Mouse (Mus musculus): Measurements from ENCODE around the gene Bik. TPM values are rescaled to one million over a fixed set of nuclear protein-coding genes. Genes with fewer than 3 reads are reported as not detected.
"Not testable (repeated sequence)": the region's sequence is repeated elsewhere in the genome, so short reads cannot be mapped to it uniquely, and the experiment has no call there.

Gene Bik
- polyA plus RNA-seq (2012; rRNA removed): 0.30 and 0.59 TPM in 2 replicates

DNA sequence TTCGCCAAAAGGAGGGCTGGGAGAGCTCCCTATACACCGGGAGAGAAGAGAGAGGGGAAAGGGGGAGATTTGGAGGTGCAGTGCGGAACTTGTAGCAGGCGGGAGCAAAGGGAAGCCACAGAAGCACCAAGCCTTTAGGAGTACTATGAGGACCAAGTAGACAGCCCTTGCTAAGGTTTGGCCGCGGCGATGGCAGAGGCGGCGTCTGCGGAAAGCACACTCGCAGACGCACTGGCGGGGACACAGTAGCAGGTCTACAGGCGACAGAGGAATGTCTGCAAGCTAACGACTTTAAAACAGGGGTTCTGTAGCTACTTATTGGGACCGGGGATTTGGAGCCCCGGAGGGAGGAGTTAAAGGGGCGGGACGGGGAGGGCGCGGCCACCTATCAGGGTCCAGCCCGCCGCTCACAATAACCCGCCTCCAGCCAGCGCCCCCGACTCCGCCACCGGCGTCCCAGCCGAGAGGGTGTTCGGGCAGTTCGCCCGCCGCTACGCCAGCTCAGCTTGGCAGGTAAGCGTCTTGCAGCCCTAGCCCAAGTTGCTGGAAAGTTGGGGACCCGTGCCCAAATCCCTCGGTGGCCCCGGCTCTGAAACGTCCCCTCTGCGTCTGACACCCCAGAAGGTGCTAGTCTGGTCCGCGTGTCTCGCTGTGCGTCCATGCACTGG lies at the start of gene Bik:
Gene Bik, plus strand, starts transcription at position 439 of the 668 bp plus-strand sequence.
- no peak for DNase-seq (ENCODE audit: extremely low spot score in 1 of 2, low spot score in 1 of 2)

DNA sequence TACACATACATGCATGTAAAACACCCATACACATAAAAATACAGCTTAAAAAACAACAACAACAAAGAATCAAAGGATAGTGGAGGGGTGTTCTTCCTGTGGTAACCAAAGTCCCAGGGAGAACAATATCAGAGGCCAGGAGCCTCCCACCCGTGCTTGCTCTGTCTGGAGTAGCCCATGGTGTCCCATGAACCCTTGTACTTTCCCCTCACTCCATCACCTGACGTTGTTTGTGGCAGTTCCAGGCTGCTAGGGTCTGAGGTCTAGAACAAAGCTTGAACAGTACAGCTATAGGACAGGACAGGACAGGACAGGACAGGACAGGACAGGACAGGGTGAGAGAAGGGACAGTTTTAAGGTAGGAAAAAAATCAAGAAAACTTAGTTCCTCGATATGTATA lies 48.6 kb upstream of the Bik start:
- DNase-seq (ENCODE audit: extremely low spot score in 1 of 2, low spot score in 1 of 2): no peak

DNA sequence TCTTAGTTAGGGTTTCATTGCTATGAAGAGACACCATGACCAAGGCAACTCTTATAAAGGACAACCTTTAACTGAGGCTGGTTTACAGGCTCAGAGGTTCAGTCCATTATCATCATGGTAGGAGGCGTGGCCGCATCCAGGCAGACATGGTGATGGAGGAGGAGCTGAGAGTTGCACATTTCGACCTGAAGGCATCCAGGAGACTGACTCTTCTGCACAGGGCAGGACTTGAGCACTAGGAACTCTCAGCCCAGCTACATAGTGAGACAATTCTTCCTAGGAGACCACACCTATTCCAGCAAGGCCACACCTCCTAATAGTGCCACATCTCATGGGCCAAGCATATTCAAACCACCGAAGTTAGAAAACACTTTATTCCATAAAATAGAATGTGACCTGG lies 46.8 kb upstream of the Bik start:
- DNase-seq (ENCODE audit: extremely low spot score in 1 of 2, low spot score in 1 of 2): no peak

DNA sequence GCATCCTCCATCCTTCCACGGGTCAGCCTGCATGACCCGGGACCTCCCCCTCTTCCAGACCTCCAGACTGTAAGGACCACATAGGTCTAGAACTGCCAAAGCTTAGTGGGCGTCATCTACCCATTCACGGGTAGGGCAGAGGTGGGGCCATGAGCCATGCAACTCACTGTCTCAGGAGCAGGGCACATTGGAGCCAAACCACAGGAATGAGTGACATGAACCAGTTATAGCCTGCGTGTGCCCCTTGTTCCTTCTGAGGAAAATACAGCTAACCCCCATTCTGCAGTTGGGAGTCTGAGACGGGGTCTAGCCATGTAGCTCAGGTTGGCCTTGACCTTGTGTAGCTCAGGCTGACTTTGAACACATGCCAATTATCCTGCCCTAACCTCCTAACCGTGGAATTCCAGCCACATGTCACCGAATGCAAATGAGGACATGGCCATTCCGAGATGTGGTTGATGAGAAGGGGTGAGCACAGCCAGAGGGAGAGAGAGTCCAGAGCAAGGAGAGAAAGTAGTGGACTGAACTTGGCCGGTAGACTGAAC lies 45.4 kb upstream of the Bik start:
- DNase-seq (ENCODE audit: extremely low spot score in 1 of 2, low spot score in 1 of 2): no peak

DNA sequence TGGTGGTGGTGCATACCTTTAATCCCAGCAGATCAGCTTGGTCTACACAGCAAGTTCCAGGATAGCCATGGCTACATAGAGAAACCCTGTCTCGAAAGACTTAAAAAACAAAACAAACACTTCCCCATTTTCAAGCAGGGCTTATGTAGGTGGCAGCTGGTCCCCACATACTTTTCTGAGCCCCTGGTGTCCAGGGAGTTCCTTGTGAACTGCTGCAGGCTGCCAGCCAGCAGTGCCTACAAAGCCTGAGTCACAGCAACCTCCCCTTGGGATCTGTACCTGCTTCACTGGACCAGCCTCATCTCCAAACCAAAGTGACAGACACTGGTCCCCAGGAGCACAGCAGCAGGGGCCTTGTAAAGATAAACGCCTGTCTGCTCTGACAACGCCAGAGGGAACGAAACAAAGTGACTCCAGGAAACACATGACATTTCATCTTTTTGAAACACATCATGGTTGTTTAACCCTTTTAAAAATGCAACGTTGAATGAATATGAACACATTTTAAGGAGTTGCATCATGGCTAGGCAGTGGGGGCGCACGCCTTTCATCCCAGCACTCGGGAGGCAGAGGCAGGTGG lies 43.9 kb upstream of the Bik start:
- DNase-seq (ENCODE audit: extremely low spot score in 1 of 2, low spot score in 1 of 2): no peak

DNA sequence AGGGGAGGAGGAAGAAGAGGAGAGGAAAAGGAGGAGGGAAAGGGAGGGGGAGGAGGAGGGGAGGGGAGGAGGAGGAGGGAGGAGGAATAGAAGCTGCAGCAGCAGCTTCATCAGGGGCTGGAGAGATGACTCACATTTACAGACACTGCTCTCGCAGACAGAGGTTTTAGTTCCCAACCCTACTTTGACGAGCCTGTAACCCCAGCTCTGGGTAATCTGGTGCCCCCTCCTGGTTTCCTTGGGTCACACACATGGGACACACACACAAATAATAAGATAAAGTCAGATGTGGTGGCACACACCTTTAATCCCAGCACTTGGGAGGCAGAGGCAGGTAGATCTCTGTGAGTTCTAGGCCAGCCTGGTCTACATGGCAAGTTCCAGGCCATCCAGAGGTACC lies 43.2 kb upstream of the Bik start:
- DNase-seq (ENCODE audit: extremely low spot score in 1 of 2, low spot score in 1 of 2): peak in 1 of 2 experiments; percentile 28

DNA sequence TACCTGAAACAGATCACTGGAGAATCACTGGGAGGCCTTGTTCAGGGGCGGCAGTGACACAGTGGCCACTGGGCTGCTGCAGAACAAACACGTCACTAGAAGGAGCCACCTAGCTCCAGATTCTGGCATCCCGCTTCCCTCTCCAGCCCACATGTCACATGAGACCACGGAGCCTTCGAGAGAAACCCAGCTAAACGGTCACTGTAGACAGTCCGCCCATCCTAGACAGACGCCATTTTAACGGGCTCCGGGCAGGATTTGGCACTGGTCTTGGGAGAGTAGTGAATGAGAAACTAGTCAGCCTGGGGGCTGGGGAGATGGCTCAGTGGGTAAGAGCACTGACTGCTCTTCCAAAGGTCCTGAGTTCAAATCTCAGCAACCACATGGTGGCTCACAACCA lies 42.4 kb upstream of the Bik start:
- DNase-seq (ENCODE audit: extremely low spot score in 1 of 2, low spot score in 1 of 2): no peak

DNA sequence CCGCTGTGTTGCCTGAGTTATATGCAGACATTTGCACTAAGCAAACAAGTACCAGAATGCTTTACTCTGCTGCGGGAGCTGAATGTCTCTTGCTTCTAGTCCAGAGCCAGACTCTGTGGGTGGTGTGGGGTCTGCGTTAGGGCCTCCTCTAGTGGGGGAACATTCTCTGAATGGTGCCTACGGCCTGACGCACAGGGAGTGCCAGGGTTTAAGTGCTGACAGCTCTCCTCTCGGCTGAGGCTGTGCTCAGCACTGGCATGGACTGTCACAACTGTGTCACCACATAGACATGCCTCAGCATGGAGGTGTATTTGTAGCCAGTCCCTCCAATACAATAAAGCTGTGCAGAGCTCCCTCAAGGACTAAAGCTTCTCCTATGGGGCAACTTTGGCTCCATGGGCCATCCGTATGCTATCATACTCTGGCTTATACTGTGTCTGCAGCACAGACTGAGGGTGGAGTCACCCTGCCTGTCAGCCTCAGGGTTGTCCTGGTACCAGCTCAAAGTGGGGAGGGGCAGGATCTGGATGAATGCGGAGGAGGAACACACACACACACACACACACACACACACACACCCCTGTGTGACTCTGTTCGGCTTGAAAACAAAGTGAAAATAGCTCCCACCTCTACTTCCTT lies 39.1 kb upstream of the Bik start:
- DNase-seq (ENCODE audit: extremely low spot score in 1 of 2, low spot score in 1 of 2): peak in 1 of 2 experiments; percentile 24

DNA sequence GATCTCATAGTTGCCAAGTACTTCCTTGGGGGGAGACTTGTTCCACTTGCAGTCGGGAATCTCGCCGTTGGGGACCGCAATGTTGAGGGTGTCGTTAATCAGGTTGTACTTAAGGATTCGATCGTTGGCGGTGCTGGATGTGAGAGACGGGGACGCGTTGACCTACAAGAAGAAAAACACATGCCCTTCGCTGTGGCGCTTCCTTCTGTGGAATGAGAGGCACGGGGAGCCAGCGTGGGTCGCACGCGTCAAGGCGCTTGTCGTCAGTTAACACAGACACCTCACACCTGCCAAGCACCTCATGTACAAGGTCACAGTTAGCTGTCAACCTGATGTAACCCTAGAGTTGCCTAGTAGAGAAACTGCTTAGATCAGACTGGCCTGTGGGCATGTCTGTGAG lies 37.2 kb upstream of the Bik start:
- DNase-seq (ENCODE audit: extremely low spot score in 1 of 2, low spot score in 1 of 2): no peak

DNA sequence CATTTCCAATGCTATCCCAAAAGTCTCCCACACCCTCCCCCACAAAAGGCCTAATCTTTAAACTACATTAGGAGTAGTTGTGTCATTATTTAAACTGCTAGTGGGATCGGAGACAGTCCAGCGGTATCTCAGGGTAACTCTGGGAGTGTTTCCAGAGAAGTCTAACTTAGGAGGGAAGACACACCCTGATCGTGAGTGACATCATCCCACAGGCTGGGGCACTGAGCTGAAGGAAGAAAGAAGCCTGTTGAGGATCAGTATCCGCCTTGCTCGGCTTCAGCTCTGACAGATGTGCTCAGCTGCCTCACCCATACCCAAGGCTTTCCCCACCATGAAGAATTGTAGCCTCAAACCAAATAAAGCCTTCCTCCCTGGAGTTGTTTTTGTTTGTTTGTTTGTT lies 34.8 kb upstream of the Bik start:
- no peak for DNase-seq (ENCODE audit: extremely low spot score in 1 of 2, low spot score in 1 of 2)

DNA sequence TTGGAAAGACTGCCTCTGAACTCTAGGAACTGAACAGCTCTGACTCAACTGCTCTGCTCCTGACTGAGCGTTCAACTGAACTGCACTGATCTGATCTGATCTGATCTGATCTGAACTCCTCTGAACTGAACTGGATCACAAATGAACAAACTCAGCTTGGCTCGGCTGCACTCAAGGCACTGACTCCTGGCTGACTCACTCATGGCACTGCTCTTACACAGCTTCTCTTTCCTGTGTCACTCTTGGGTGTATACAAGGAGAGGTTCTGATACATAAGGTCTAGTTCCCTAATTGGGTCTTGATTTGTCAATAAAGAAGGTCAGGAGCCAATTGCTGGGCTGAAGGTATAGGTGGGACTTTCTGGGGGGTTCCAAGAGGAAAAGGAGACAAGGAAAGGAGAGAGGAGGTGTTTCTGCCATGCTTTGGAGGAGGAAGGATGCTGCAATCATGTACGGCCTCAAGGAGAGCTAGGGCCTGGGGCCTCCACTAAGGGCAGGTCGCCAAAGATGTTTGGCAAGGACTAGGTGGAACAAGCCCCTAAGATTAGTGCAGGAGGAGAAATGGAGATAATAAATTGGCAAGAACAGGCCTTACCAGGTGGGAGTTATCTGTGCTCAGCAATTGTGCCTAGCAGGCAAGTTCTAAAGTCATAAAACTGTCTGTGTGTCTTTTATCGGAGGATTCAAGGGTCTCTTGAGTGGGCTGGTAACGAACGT lies 32.6 kb upstream of the Bik start:
- DNase-seq (ENCODE audit: extremely low spot score in 1 of 2, low spot score in 1 of 2): no peak

DNA sequence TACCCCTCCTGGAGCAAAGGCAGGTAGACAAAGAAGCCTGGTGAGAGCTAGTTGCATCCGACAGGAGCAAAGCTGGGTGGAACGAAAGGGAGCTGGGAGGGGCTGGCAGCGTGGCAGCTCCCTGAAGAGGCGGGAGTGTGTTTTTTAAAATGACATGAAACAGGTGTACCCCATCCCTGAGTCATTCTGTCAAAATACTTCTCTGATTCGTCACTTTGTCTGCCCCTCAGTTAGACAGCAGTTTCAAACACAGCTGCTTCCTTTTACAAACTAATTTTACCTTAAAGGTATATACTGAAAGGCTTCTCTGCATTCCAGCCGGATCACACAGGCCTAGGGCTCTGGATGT lies 32.1 kb upstream of the Bik start:
- DNase-seq (ENCODE audit: extremely low spot score in 1 of 2, low spot score in 1 of 2): no peak

DNA sequence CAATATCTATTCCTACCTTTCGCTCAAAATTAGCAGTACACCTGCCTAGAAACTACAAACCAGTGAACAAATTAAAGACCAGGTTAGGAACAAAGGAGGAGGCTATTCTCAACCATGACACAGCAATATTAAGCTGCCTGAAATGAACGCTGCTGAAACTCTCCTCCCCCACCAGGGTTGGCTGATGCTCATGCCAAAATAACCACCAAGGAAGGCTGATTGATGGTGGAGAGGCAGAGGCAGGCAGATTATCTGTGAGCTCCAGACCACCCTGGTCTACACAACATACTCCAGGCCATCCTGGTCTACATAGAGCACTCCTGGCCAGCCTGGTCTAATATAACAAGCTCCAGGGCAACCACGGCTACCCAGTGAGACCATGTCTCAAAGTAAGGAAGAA lies 31.5 kb upstream of the Bik start:
- no peak for DNase-seq (ENCODE audit: extremely low spot score in 1 of 2, low spot score in 1 of 2)

DNA sequence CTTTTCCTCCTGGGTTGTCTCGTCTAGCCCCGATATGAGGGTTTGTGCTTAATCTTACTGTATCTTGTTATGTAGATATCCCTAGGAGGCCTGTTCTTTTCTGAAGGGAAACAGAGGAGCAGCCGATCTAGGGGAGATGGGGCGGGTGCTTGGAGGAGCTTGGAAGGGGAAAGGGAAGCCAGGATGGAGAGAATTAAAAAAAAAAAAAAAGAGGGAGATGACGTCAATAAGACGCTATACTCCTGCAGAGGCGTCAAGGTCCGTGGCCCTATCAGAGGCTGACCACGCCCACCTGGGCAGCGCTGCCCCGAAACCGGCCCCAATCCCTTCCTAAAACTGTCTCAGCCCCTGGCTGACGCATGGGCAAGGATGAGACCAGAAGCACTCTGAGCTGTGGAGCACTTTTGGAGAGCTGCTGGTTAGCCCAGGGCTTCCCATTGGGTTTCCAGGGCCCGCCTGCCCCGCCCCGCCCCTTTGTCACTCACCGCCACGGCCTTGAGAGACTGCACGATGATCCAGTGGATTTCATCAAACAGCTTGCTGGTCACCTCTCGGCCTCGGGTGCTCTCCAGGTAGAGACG lies 30.8 kb upstream of the Bik start:
- DNase-seq (ENCODE audit: extremely low spot score in 1 of 2, low spot score in 1 of 2): no peak

DNA sequence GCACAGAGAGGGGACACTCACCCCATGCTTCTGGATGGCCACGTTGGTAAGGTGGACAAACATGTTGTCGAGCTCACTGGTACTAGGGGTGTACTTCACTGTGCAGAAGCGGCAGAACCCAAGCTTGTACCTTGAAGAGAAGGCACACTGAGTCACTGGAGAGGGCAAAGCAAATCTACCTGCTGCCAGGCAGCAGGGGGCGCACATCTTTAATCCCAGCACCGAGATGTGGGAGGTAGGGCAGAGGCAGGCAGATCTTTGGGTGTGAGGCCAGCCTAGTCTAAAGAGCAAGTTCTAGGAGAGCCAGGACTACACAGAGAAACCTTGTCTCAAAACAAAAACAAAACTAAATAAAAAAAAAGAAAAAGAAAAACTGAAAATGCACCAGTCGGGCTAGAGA lies 29.4 kb upstream of the Bik start:
- DNase-seq (ENCODE audit: extremely low spot score in 1 of 2, low spot score in 1 of 2): no peak

DNA sequence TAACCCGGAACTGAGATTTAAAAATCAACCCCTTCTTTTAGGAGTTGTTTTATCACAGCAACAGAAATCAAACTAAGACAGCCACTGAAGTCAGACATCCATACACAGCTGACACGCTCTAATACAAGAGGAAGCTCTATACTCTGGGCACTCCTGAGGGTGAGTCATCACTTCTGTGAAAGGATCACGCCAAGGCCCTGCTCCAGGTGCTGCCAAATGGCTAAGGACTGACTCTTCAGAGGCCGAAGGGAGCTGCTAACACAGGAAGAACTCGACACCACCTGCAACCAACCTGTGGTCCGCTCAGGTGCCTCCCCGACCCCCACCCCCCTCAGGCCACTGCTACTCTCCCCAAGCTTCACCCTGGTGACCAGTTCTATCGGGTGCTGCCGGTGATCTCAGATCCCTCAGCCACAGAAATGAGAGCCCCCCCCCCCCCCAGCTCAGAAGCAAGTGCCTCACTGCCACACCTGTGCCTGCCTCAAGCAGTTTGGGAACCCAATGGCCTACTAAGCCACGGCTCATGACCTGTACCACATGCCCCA lies 27.4 kb upstream of the Bik start:
- no peak for DNase-seq (ENCODE audit: extremely low spot score in 1 of 2, low spot score in 1 of 2)

DNA sequence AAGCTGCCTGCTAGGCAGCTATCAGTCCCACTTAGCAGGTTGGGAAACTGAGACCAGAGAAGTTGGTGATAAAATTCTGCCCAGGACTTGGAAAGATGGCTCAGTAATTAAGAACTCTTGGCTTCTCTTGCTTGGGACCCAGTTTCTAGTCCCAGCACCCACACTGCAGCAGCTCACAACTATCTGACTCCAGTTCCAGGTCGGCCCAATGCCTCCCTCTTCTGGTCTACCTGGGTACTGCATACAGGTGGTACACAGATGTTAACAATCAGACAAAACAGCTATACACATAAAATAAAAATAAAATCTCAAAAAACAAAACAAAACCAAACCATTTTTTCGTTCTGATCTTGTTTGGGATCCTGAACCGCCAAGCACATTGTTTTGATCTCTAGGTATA lies 26.3 kb upstream of the Bik start:
- peak in 1 of 2 experiments; percentile 25 for DNase-seq (ENCODE audit: extremely low spot score in 1 of 2, low spot score in 1 of 2)

DNA sequence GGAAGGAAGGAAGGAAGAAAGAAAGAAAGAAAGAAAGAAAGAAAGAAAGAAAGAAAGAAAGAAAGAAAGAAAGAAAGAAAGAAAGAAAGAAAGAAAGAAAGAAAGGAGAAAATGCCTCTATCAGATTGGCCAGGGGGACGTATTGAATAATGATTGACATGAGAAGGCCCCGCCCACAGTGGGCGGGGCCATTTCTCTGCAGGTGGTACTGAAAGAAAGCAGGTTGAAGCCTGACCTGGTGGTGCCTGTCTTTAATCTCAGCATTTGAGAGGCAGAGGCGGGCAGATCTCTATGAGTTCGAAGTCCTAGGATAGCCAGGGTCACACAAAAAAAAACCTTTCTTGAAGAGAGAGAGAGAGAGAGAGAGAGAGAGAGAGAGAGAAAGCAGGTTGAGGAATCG lies 25.2 kb upstream of the Bik start:
- not testable (repeated sequence) for DNase-seq (ENCODE audit: extremely low spot score in 1 of 2, low spot score in 1 of 2)

DNA sequence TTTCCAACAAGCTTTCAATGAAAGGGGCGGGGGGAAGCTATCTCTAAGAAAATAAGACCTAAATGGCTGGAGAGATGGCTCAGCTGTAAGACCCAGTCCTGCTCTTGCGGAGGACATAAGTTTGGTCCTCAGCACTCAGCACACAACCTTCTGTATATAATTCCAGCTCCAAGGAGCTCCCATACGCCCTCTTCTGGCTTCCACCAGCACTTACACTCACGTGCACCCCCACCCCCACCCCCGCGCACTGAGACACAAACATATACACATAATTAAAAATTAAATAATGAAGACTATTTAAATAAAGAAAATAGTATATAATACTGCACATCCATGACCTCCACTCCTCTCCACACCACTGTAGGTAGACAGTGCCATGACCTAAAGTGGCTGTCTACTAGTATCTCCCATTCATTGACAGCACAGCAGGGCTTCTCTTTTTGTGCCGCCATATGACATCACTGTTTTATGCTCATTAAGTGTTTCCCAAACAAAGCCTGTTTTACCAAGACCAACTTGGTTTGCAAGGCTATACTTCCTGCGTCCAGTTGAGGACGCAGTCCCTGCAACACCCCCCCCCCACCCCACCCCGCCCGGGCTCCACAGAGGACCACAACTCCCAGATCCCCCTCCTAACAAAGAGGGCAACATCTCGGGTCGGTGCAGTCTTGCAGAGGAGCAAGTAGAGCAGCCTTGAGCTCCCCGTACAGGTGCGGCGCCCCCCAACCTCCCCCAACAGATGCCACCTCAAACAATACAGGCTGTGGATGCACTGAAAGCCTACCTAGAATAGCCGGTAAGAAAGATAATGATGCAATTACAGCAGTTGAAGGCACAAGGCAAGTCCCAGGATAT lies 16.5 kb upstream of the Bik start:
- DNase-seq (ENCODE audit: extremely low spot score in 1 of 2, low spot score in 1 of 2): no peak

All from frontal cortex, adult 2 months (tissue).